Mouse (Mus musculus) midbrain, postnatal 0 days (tissue): Measurements from ENCODE around the gene Galnt18. TPM values are rescaled to one million over a fixed set of nuclear protein-coding genes. Genes with fewer than 3 reads are reported as not detected.

ENCODE experiments used
- ATAC-seq: fragments of 200-750 bp; cut with Nextera tagmentation; 2 replicates; pipeline ENCODE4 v1.8.0; 2017; ENCODE audit warnings: moderate number of reproducible peaks, mild to moderate bottlenecking, moderate TSS enrichment, moderate library complexity; ENCODE audit not compliant: low FRiP score
- DNase-seq: peaks from one replicate; pipeline ENCODE4 v3.0.0-alpha.2; 2015; ENCODE audit warnings: low spot score
- H3K27ac ChIP-seq: fragments of 300-500 bp; sonication (generic); 2 replicates; pipeline ENCODE4 v1.5.1; 2014; ENCODE audit warnings: low read depth, mild to moderate bottlenecking, low read length, mixed read lengths
- H3K27me3 ChIP-seq: fragments of 300-500 bp; sonication (generic); 2 replicates; pipeline ENCODE4 v1.6.1; 2014; ENCODE audit warnings: low read length, control low read depth, mixed read lengths; ENCODE audit not compliant: insufficient read depth
- H3K36me3 ChIP-seq: fragments of 300-500 bp; sonication (generic); 2 replicates; pipeline ENCODE4 v1.6.1; 2014; ENCODE audit warnings: low read length, control low read depth, mixed read lengths; ENCODE audit not compliant: insufficient read depth
- H3K4me1 ChIP-seq: fragments of 300-500 bp; sonication (generic); 2 replicates; pipeline ENCODE4 v1.6.1; 2014; ENCODE audit warnings: mild to moderate bottlenecking, control low read depth, antibody characterized with exemption, low read length, mixed read lengths; ENCODE audit not compliant: insufficient read depth
- H3K4me2 ChIP-seq: fragments of 300-500 bp; sonication (generic); 2 replicates; pipeline ENCODE4 v1.6.1; 2014; ENCODE audit warnings: low read depth, mild to moderate bottlenecking, low read length, mixed read lengths; ENCODE audit not compliant: poor library complexity, severe bottlenecking
- H3K4me3 ChIP-seq: fragments of 300-500 bp; sonication (generic); 2 replicates; pipeline ENCODE4 v1.5.1; 2014; ENCODE audit warnings: low read depth, mild to moderate bottlenecking, low read length, moderate library complexity
- H3K9ac ChIP-seq: fragments of 300-500 bp; sonication (generic); replicated peaks from 2 replicates; pipeline ENCODE4 v1.6.1; 2014; ENCODE audit warnings: mild to moderate bottlenecking, low read length, moderate library complexity, mixed read lengths; ENCODE audit not compliant: poor library complexity, severe bottlenecking
- H3K9me3 ChIP-seq: fragments of 300-500 bp; sonication (generic); 2 replicates; pipeline ENCODE4 v1.6.1; 2016; ENCODE audit warnings: low read length, control low read depth
- CTCF ChIP-seq: IDR thresholded peaks from 2 replicates; pipeline ENCODE4 v1.5.1; 2016; ENCODE audit warnings: antibody characterized with exemption, mild to moderate bottlenecking
- WGBS: fragments of 180-500 bp; shearing (Covaris S2); extraction: QIAGEN DNeasy Blood & Tissue Kit; methylation state at CpG from one replicate; pipeline ENCODE4 v1.1.7; 2014; 5-methylcytosine and 5-hydroxymethylcytosine counted together
- polyA plus RNA-seq: library from polyadenylated mRNA; unstranded; fragments of >200 nt; fragmentation: Nextera tagmentation; extraction: Ambion mirVana; gene quantifications from 2 replicates; pipeline ENCODE4 v1.2.1, GENCODE M21; 2015
- total RNA-seq: library from RNA; depleted of rRNA; stranded (reverse); fragments of >200 nt; gene quantifications from 2 replicates; pipeline ENCODE4 v1.2.3, GENCODE M21; 2014

Gene Galnt18
- total and polyA plus RNA-seq, 2 experiments from 2014 or later, result 18.9 to 25.0 TPM

DNA sequence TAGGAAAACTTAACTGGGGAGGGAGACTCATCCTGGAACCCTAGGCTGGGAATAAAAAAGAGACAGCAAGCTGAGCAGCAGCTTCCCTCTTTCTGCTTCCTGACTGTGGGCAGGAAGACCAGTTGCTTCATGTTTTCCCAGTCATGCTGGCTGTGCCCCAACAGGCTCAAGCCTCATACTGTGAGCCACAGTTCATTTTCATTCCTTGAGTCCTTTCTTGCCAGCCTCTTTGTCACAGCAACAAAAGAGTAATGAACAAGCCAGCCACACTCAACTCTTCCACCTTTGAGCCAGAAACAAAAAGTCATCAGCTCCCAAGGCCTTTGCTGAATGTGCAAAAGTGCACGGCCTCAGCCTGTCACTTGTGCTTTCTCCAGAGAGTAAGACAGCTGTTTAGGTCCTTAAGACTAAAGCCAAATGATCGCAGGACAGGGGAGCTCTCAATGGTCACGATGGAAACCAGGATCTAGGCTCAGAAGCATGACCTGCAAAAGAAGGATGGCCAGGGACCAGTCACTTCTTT is 292.9 kb downstream of the Galnt18 start:
- H3K9ac ChIP-seq, result no peak overlapping the region
- 20% methylated on average over 3 of the region's 3 CpGs for whole genome bisulfite sequencing
- H3K27me3 ChIP-seq, result no peaks in the 10 kb centered on the region
- TF ChIP-seq CTCF, result no peak
- DNase-seq, result peak; percentile 31
- ATAC-seq, result no peak
- no peak overlapping the region for H3K27ac ChIP-seq
- no peaks in the 10 kb centered on the region for H3K9me3 ChIP-seq
- no peak overlapping the region for H3K4me3 ChIP-seq
- H3K36me3 ChIP-seq, result no peaks in the 10 kb centered on the region
- no peak overlapping the region for H3K4me2 ChIP-seq
- 0 out of 2 replicates have a peak, but pooled peaks cover 4% of the 10 kb centered on the region for H3K4me1 ChIP-seq

- no peak overlapping the region for H3K4me2 ChIP-seq
- H3K9ac ChIP-seq, result no peak overlapping the region
- H3K4me1 ChIP-seq, result 0 out of 2 replicates have a peak, but pooled peaks cover 4% of the 10 kb centered on the region
- WGBS, result 90% methylated on average over 4 of the region's 4 CpGs
- no peak overlapping the region for H3K4me3 ChIP-seq
- no peaks in the 10 kb centered on the region for H3K36me3 ChIP-seq
- ATAC-seq (no peak), DNase-seq (no peak)
- TF ChIP-seq CTCF, result no peak
- H3K27me3 ChIP-seq, result no peaks in the 10 kb centered on the region
- no peak overlapping the region for H3K27ac ChIP-seq
- H3K9me3 ChIP-seq, result no peaks in the 10 kb centered on the region
Observed at GRCm38 (mm10) chr7:111483896-111484295, 295.9 kb downstream of the Galnt18 start.

DNA sequence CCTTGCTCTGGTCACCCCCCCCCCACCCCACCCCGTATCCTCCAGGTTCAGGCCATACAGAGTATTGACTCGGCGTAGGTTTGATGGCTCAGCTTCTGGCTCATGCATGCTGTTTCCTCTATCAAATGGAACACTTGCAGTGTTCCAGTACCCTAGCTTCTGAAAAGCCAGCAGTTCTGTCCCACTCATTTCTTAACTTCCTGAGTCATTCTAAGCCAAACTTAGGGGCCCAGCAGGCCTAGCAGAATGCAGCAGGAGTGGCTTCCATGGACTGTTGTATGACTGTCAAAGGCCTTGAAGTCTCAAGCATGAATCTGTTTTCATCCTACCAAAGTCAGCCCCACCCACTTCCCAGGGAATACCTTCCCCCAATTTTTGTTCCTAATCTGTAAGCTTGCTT is 296.5 kb downstream of the Galnt18 start:
- Histone ChIP-seq H3K4me2 (no peak overlapping the region), H3K36me3 (no peaks in the 10 kb centered on the region), H3K9ac (no peak overlapping the region), H3K4me1 (0 out of 2 replicates have a peak, but pooled peaks cover 4% of the 10 kb centered on the region), H3K9me3 (no peaks in the 10 kb centered on the region), H3K27me3 (no peaks in the 10 kb centered on the region), H3K4me3 (no peak overlapping the region), H3K27ac (no peak overlapping the region)
- no peak for ATAC-seq
- no peak for TF ChIP-seq CTCF
- no peak for DNase-seq
- 87% methylated on average over 3 of the region's 3 CpGs for WGBS

- DNase-seq, result no peak
- H3K27me3 ChIP-seq, result no peaks in the 10 kb centered on the region
- no peaks in the 10 kb centered on the region for H3K9me3 ChIP-seq
- TF ChIP-seq CTCF, result no peak
- H3K4me1 ChIP-seq, result no peaks in the 10 kb centered on the region
- no peak overlapping the region for H3K27ac ChIP-seq
- H3K36me3 ChIP-seq, result no peaks in the 10 kb centered on the region
- H3K4me3 ChIP-seq, result no peak overlapping the region
- 72% methylated on average over 5 of the region's 5 CpGs for WGBS
- no peak for ATAC-seq
- no peak overlapping the region for H3K9ac ChIP-seq
- H3K4me2 ChIP-seq, result no peak overlapping the region
Observed at GRCm38 (mm10) chr7:111467715-111468114, 312.1 kb downstream of the Galnt18 start.

DNA sequence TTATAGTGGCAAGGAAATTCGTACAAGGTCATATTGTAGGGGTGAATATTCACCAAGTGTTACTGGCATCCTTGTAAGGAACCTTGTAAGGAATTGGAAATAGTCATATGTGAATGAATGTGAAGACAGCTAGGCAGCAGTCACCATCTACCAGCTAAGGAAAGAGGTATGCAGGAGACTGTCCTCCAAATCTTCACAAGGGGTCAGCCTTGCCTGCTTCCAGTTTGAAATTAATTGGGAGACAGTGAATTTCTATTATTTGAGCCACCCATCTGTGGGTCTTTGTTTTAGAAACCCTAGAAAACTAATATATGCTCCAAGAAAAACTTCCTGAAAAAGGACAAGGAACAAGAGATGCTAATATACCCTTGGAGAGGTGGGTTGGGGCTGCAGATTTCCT is 313.1 kb downstream of the Galnt18 start:
- H3K27me3 ChIP-seq, result no peaks in the 10 kb centered on the region
- no peak overlapping the region for H3K27ac ChIP-seq
- no peak overlapping the region for H3K9ac ChIP-seq
- no peak for DNase-seq
- H3K4me3 ChIP-seq, result no peak overlapping the region
- no peak overlapping the region for H3K4me2 ChIP-seq
- peak; percentile 53 for TF ChIP-seq CTCF
- no peak for ATAC-seq
- 73% methylated on average over 1 of the region's 1 CpGs for WGBS
- no peaks in the 10 kb centered on the region for H3K36me3 ChIP-seq
- H3K9me3 ChIP-seq, result no peaks in the 10 kb centered on the region
- no peaks in the 10 kb centered on the region for H3K4me1 ChIP-seq

GRCm38 (mm10) chr7:111466121-111466520 is 313.7 kb downstream of the Galnt18 start:
- ATAC-seq (no peak), DNase-seq (no peak)
- Histone ChIP-seq H3K27me3 (no peaks in the 10 kb centered on the region), H3K4me1 (no peaks in the 10 kb centered on the region), H3K4me3 (no peak overlapping the region), H3K9me3 (no peaks in the 10 kb centered on the region), H3K27ac (no peak overlapping the region), H3K4me2 (no peak overlapping the region), H3K36me3 (no peaks in the 10 kb centered on the region), H3K9ac (no peak overlapping the region)
- 86% methylated on average over 3 of the region's 3 CpGs for WGBS
- no peak for TF ChIP-seq CTCF
